Mouse (Mus musculus) intestine, embryonic 16.5 days (tissue): ENCODE data around the gene Itih4. TPM values are rescaled to one million over a fixed set of nuclear protein-coding genes. Genes with fewer than 3 reads are reported as not detected.

Source experiments
- ATAC-seq: fragments of 200-750 bp; cut with Nextera tagmentation; 2 replicates; pipeline ENCODE4 v1.8.0; 2017; ENCODE audit warnings: moderate TSS enrichment, moderate library complexity
- H3K27ac ChIP-seq: fragments of 300-500 bp; sonication (generic); 2 replicates; pipeline ENCODE4 v1.5.1; 2014; ENCODE audit warnings: mild to moderate bottlenecking, low read length
- H3K27me3 ChIP-seq: fragments of 300-500 bp; sonication (generic); replicated peaks from 2 replicates; pipeline ENCODE4 v1.6.1; 2014; ENCODE audit warnings: low read length, control low read depth, mixed read lengths; ENCODE audit not compliant: control insufficient read depth, insufficient read depth
- H3K36me3 ChIP-seq: fragments of 300-500 bp; sonication (generic); 2 replicates; pipeline ENCODE4 v1.6.1; 2014; ENCODE audit warnings: low read length, control low read depth; ENCODE audit not compliant: control insufficient read depth, insufficient read depth
- H3K4me1 ChIP-seq: fragments of 300-500 bp; sonication (generic); 2 replicates; pipeline ENCODE4 v1.6.1; 2014; ENCODE audit warnings: low read length, control low read depth, mixed read lengths; ENCODE audit not compliant: control insufficient read depth, insufficient read depth
- H3K4me2 ChIP-seq: fragments of 300-500 bp; sonication (generic); 2 replicates; pipeline ENCODE4 v1.6.1; 2014; ENCODE audit warnings: low read depth, low read length, control low read depth
- H3K4me3 ChIP-seq: fragments of 300-500 bp; sonication (generic); 2 replicates; pipeline ENCODE4 v1.5.1; 2014; ENCODE audit warnings: mild to moderate bottlenecking, low read length
- H3K9ac ChIP-seq: fragments of 300-500 bp; sonication (generic); 2 replicates; pipeline ENCODE4 v1.6.1; 2014; ENCODE audit warnings: low read depth, low read length
- H3K9me3 ChIP-seq: fragments of 300-500 bp; sonication (generic); 2 replicates; pipeline ENCODE4 v1.6.1; 2016; ENCODE audit warnings: low read length, control low read depth; ENCODE audit not compliant: control insufficient read depth
- WGBS: fragments of 180-500 bp; shearing (Covaris S2); extraction: QIAGEN DNeasy Blood & Tissue Kit; methylation state at CpG from one replicate; pipeline ENCODE4 v1.1.7; 2014; 5-methylcytosine and 5-hydroxymethylcytosine counted together
- polyA plus RNA-seq: library from polyadenylated mRNA; unstranded; fragments of >200 nt; fragmentation: Nextera tagmentation; extraction: Ambion mirVana; gene quantifications from 2 replicates; pipeline ENCODE4 v1.2.1, GENCODE M21; 2015

The Itih4 gene
- polyA plus RNA-seq, 1 experiment from 2014 or later: 3.1 TPM

- Histone ChIP-seq H3K4me2 (no peak overlapping the region), H3K4me1 (peaks cover 25% of the 10 kb centered on the region), H3K27me3 (no peaks in the 10 kb centered on the region), H3K9me3 (no peaks in the 10 kb centered on the region), H3K9ac (peak overlapping the region; percentile 26; the same call in 1 of the 2 replicates), H3K27ac (peak overlapping the region; percentile 83), H3K4me3 (no peak overlapping the region), H3K36me3 (no peaks in the 10 kb centered on the region)
- ATAC-seq: no peak; the same call in 1 of the 2 replicates
- WGBS: 85% methylated on average over 9 of the region's 9 CpGs
Measured at GRCm38 (mm10) chr14:30875955-30876354, 10.3 kb upstream of the Itih4 start.

- 86% methylated on average over 10 of the region's 10 CpGs for WGBS
- H3K36me3 ChIP-seq: no peaks in the 10 kb centered on the region
- H3K9ac ChIP-seq: no peak overlapping the region
- peaks cover 25% of the 10 kb centered on the region for H3K4me1 ChIP-seq
- no peak overlapping the region for H3K4me3 ChIP-seq
- ATAC-seq: no peak
- H3K27me3 ChIP-seq: no peaks in the 10 kb centered on the region
- H3K4me2 ChIP-seq: no peak overlapping the region
- H3K9me3 ChIP-seq: no peaks in the 10 kb centered on the region
- no peak overlapping the region for H3K27ac ChIP-seq
Measured at GRCm38 (mm10) chr14:30876451-30876850, 9.8 kb upstream of the Itih4 start.

GRCm38 (mm10) chr14:30877827-30878226 is 8.4 kb upstream of the Itih4 start:
- Histone ChIP-seq H3K36me3 (no peaks in the 10 kb centered on the region), H3K27ac (no peak overlapping the region), H3K27me3 (no peaks in the 10 kb centered on the region), H3K4me2 (no peak overlapping the region), H3K9ac (no peak overlapping the region), H3K4me3 (no peak overlapping the region), H3K4me1 (peaks cover 25% of the 10 kb centered on the region), H3K9me3 (no peaks in the 10 kb centered on the region)
- WGBS: 95% methylated on average over 3 of the region's 3 CpGs
- no peak for ATAC-seq

GRCm38 (mm10) chr14:30878958-30879571 is 7.2 kb upstream of the Itih4 start, which contains the start of gene Mustn1:
TSS of gene Mustn1 (plus strand) at chr14:30879200.
- no peak for ATAC-seq
- H3K4me3 ChIP-seq: no peak within 1 kb of the TSS
- H3K4me1 ChIP-seq: peaks cover 21% of the 10 kb centered on the region
- no peaks in the 10 kb centered on the region for H3K36me3 ChIP-seq
- no peaks in the 10 kb centered on the region for H3K27me3 ChIP-seq
- peak within 1 kb of the TSS; percentile 11; the same call in 1 of the 2 replicates for H3K4me2 ChIP-seq
- WGBS: 40% methylated on average over 11 of the region's 11 CpGs
- H3K27ac ChIP-seq: peak within 1 kb of the TSS; percentile 75
- peak within 1 kb of the TSS; percentile 22; the same call in 1 of the 2 replicates for H3K9ac ChIP-seq
- no peaks in the 10 kb centered on the region for H3K9me3 ChIP-seq

- peak overlapping the region; percentile 11; the same call in 1 of the 2 replicates for H3K4me2 ChIP-seq
- no peak overlapping the region for H3K4me3 ChIP-seq
- H3K4me1 ChIP-seq: peaks cover 19% of the 10 kb centered on the region
- 60% methylated on average over 9 of the region's 9 CpGs for WGBS
- H3K36me3 ChIP-seq: no peaks in the 10 kb centered on the region
- ATAC-seq: peak; percentile 43
- H3K27ac ChIP-seq: peak overlapping the region; percentile 75; the same call in 1 of the 2 replicates
- H3K27me3 ChIP-seq: no peaks in the 10 kb centered on the region
- no peaks in the 10 kb centered on the region for H3K9me3 ChIP-seq
- H3K9ac ChIP-seq: peak overlapping the region; percentile 22; the same call in 1 of the 2 replicates
Measured at GRCm38 (mm10) chr14:30879794-30880193, 6.5 kb upstream of the Itih4 start.

GRCm38 (mm10) chr14:30880251-30880650 is 6.0 kb upstream of the Itih4 start:
- Histone ChIP-seq H3K4me1 (peaks cover 19% of the 10 kb centered on the region), H3K9ac (no peak overlapping the region), H3K4me2 (peak overlapping the region; percentile 11; the same call in 1 of the 2 replicates), H3K27ac (no peak overlapping the region), H3K36me3 (no peaks in the 10 kb centered on the region), H3K27me3 (no peaks in the 10 kb centered on the region), H3K9me3 (no peaks in the 10 kb centered on the region), H3K4me3 (no peak overlapping the region)
- 66% methylated on average over 8 of the region's 8 CpGs for WGBS
- no peak for ATAC-seq

- Histone ChIP-seq H3K27me3 (no peaks in the 10 kb centered on the region), H3K9ac (no peak overlapping the region), H3K9me3 (no peaks in the 10 kb centered on the region), H3K4me3 (no peak overlapping the region), H3K4me2 (no peak overlapping the region), H3K36me3 (no peaks in the 10 kb centered on the region), H3K4me1 (peaks cover 13% of the 10 kb centered on the region), H3K27ac (no peak overlapping the region)
- no peak for ATAC-seq
- WGBS: 86% methylated on average over 17 of the region's 17 CpGs
Measured at GRCm38 (mm10) chr14:30880811-30881717, 5.2 kb upstream of the Itih4 start.

GRCm38 (mm10) chr14:30881718-30882108 is 4.6 kb upstream of the Itih4 start:
- ATAC-seq: no peak
- Histone ChIP-seq H3K4me3 (no peak overlapping the region), H3K9ac (no peak overlapping the region), H3K27ac (no peak overlapping the region), H3K4me2 (no peak overlapping the region), H3K4me1 (peaks cover 13% of the 10 kb centered on the region), H3K36me3 (no peaks in the 10 kb centered on the region), H3K9me3 (no peaks in the 10 kb centered on the region), H3K27me3 (no peaks in the 10 kb centered on the region)
- WGBS: 83% methylated on average over 3 of the region's 3 CpGs

- Histone ChIP-seq H3K4me3 (no peak overlapping the region), H3K27me3 (no peaks in the 10 kb centered on the region), H3K9ac (no peak overlapping the region), H3K4me1 (peaks cover 8% of the 10 kb centered on the region), H3K4me2 (no peak overlapping the region), H3K27ac (no peak overlapping the region), H3K36me3 (no peaks in the 10 kb centered on the region), H3K9me3 (no peaks in the 10 kb centered on the region)
- ATAC-seq: no peak
- 15% methylated on average over 3 of the region's 3 CpGs for WGBS
Measured at GRCm38 (mm10) chr14:30885298-30885697, 978 bp upstream of the Itih4 start.
